Mouse (Mus musculus) midbrain, embryonic 16.5 days (tissue): ENCODE measurements around the gene Prr36. TPM values are rescaled to one million over a fixed set of nuclear protein-coding genes. Genes with fewer than 3 reads are reported as not detected.

Source experiments
- ATAC-seq: fragments of 200-750 bp; cut with Nextera tagmentation; 2 replicates; pipeline ENCODE4 v1.8.0; 2017; ENCODE audit warnings: moderate TSS enrichment
- H3K27ac ChIP-seq: fragments of 300-500 bp; sonication (generic); 2 replicates; pipeline ENCODE4 v1.5.1; 2014; ENCODE audit warnings: mild to moderate bottlenecking, low read length, mixed read lengths
- H3K27me3 ChIP-seq: fragments of 300-500 bp; sonication (generic); 2 replicates; pipeline ENCODE4 v1.6.1; 2014; ENCODE audit warnings: low read depth, low read length, mixed read lengths; ENCODE audit not compliant: control insufficient read depth, insufficient read depth
- H3K36me3 ChIP-seq: fragments of 300-500 bp; sonication (generic); 2 replicates; pipeline ENCODE4 v1.6.1; 2014; ENCODE audit warnings: mild to moderate bottlenecking, low read length, moderate library complexity, mixed read lengths; ENCODE audit not compliant: control insufficient read depth, insufficient read depth
- H3K4me1 ChIP-seq: fragments of 300-500 bp; sonication (generic); 2 replicates; pipeline ENCODE4 v1.6.1; 2014; ENCODE audit warnings: mild to moderate bottlenecking, low read length, mixed read lengths; ENCODE audit not compliant: control insufficient read depth, insufficient read depth
- H3K4me2 ChIP-seq: fragments of 300-500 bp; sonication (generic); 2 replicates; pipeline ENCODE4 v1.6.1; 2014; ENCODE audit warnings: mild to moderate bottlenecking, low read length, mixed read lengths
- H3K4me3 ChIP-seq: fragments of 300-500 bp; sonication (generic); 2 replicates; pipeline ENCODE4 v1.5.1; 2014; ENCODE audit warnings: low read depth, mild to moderate bottlenecking, low read length, moderate library complexity, mixed read lengths
- H3K9ac ChIP-seq: fragments of 300-500 bp; sonication (generic); 2 replicates; pipeline ENCODE4 v1.6.1; 2014; ENCODE audit warnings: low read depth, low read length, mixed read lengths
- H3K9me3 ChIP-seq: fragments of 300-500 bp; sonication (generic); replicated peaks from 2 replicates; pipeline ENCODE4 v1.6.1; 2014; ENCODE audit warnings: mild to moderate bottlenecking, low read length, mixed read lengths; ENCODE audit not compliant: control insufficient read depth, poor library complexity, severe bottlenecking
- WGBS: fragments of 180-500 bp; shearing (Covaris S2); extraction: QIAGEN DNeasy Blood & Tissue Kit; methylation state at CpG from one replicate; pipeline ENCODE4 v1.1.7; 2014; 5-methylcytosine and 5-hydroxymethylcytosine counted together
- polyA plus RNA-seq: library from polyadenylated mRNA; unstranded; fragments of >200 nt; fragmentation: Nextera tagmentation; extraction: Ambion mirVana; gene quantifications from 2 replicates; pipeline ENCODE4 v1.2.1, GENCODE M21; 2015

The Prr36 gene
- polyA plus RNA-seq, 1 experiment from 2014 or later, result 51.2 TPM

- peaks cover 32% of the 10 kb centered on the region for H3K36me3 ChIP-seq
- H3K4me2 ChIP-seq, result no peak overlapping the region
- H3K4me3 ChIP-seq, result no peak overlapping the region
- no peak overlapping the region for H3K9ac ChIP-seq
- H3K27ac ChIP-seq, result peak overlapping the region; percentile 76
- ATAC-seq, result peak; percentile 43
- WGBS, result 35% methylated on average over 5 of the region's 5 CpGs
- peaks cover 5% of the 10 kb centered on the region for H3K4me1 ChIP-seq
- no peaks in the 10 kb centered on the region for H3K9me3 ChIP-seq
- H3K27me3 ChIP-seq, result no peaks in the 10 kb centered on the region
Measured at GRCm38 (mm10) chr8:4192305-4192704, 25.0 kb downstream of the Prr36 start.

DNA sequence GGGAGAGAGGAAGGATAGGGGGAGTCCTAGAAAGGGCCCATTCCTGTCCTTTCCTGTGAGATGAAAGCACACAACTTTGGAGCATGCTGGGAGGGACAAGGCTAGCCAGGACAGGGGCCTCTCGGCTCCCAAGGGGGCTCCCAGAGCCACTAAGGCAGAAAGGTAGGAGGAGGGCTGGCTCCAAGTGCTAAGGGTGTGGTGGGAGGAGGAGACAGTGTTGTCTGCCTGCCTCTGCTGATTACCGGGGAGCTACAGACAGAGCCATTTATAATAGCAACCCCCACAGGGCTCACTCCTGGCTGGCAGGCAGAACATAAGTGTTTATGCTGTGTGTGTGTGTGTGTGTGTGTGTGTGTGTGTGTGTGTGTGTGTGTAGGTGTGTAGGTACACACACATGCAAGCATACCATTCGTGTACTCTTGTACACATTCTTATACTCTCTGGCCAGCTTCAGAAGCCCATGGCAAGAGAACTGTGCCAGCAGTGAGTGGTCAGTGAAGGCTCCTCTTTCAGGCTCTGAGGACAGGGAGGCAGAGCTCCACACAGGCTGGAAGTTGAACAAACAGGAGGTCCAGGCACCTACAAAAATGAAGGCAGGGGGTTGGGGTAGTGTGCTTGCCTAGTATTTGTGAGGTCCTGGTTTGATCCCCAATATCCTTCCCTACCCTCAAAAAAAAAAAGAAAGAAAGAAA is 28.1 kb downstream of the Prr36 start:
- ATAC-seq, result no peak
- Histone ChIP-seq H3K9me3 (no peaks in the 10 kb centered on the region), H3K9ac (no peak overlapping the region), H3K4me2 (no peak overlapping the region), H3K36me3 (peaks cover 42% of the 10 kb centered on the region), H3K4me3 (no peak overlapping the region), H3K27ac (no peak overlapping the region), H3K27me3 (no peaks in the 10 kb centered on the region), H3K4me1 (peaks cover 5% of the 10 kb centered on the region)
- WGBS, result 33% methylated on average over 3 of the region's 3 CpGs

DNA sequence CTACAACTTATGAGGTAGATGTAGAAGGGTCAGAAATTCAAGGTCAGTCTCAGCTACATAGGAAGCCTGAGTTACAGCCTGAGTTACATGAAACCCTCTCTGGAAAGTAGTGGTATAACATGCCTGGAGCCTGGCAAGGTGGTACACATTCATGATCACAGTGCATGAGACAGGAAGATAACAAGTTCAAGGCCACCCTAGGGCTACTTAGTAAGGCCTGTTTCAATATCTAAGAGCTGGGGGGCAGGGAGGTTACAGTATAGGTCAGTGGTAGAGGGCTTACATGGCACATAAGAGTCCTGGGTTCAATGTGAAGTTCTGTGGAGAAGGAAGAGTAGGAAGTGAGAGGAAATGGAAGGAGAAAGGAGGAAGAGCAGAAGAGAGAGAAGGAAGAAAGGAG is 28.7 kb downstream of the Prr36 start:
- Histone ChIP-seq H3K4me3 (no peak overlapping the region), H3K27me3 (no peaks in the 10 kb centered on the region), H3K9me3 (no peaks in the 10 kb centered on the region), H3K27ac (no peak overlapping the region), H3K9ac (no peak overlapping the region), H3K4me1 (peaks cover 5% of the 10 kb centered on the region), H3K4me2 (no peak overlapping the region), H3K36me3 (peaks cover 40% of the 10 kb centered on the region)
- ATAC-seq, result no peak

- Histone ChIP-seq H3K27me3 (no peaks in the 10 kb centered on the region), H3K9ac (no peak overlapping the region), H3K4me2 (no peak overlapping the region), H3K36me3 (peaks cover 33% of the 10 kb centered on the region), H3K4me3 (no peak overlapping the region), H3K4me1 (no peaks in the 10 kb centered on the region), H3K9me3 (no peaks in the 10 kb centered on the region), H3K27ac (no peak overlapping the region)
- 90% methylated on average over 2 of the region's 2 CpGs for WGBS
- no peak for ATAC-seq
Measured at GRCm38 (mm10) chr8:4186151-4186550, 31.1 kb downstream of the Prr36 start.

GRCm38 (mm10) chr8:4183409-4183808 is 33.9 kb downstream of the Prr36 start:
- Histone ChIP-seq H3K36me3 (peaks cover 30% of the 10 kb centered on the region), H3K4me3 (no peak overlapping the region), H3K9me3 (no peaks in the 10 kb centered on the region), H3K27ac (no peak overlapping the region), H3K4me2 (no peak overlapping the region), H3K9ac (no peak overlapping the region), H3K4me1 (no peaks in the 10 kb centered on the region), H3K27me3 (no peaks in the 10 kb centered on the region)
- WGBS, result 78% methylated on average over 8 of the region's 8 CpGs
- no peak for ATAC-seq

DNA sequence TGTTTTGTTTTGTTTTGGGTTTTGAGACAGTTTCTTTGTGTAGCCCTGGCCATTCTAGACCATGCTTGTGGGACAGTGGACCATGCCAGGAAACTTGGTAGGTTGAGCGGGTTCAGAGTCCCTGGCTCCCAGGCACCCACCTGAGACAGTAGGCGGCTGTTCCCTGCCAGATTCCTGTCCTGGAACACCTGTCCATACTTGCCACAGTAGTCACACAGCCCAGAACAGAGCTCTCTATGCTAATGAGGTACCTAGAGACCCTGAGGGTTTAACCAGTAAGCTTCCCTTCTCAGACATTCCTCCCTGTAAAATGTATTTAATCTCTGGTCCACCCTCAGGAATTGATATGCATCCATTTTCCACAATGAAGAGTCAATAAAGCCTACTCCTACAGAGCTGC is 43.2 kb downstream of the Prr36 start:
- Histone ChIP-seq H3K36me3 (peaks cover 8% of the 10 kb centered on the region), H3K27me3 (no peaks in the 10 kb centered on the region), H3K9ac (no peak overlapping the region), H3K27ac (no peak overlapping the region), H3K4me2 (no peak overlapping the region), H3K4me1 (peaks cover 21% of the 10 kb centered on the region), H3K4me3 (no peak overlapping the region), H3K9me3 (no peaks in the 10 kb centered on the region)
- 72% methylated on average over 2 of the region's 2 CpGs for WGBS
- no peak for ATAC-seq

- Histone ChIP-seq H3K4me2 (no peak overlapping the region), H3K9ac (no peak overlapping the region), H3K36me3 (peaks cover 8% of the 10 kb centered on the region; the same call in 1 of the 2 replicates), H3K27me3 (no peaks in the 10 kb centered on the region), H3K4me1 (peaks cover 36% of the 10 kb centered on the region), H3K9me3 (no peaks in the 10 kb centered on the region), H3K27ac (no peak overlapping the region), H3K4me3 (no peak overlapping the region)
- ATAC-seq, result no peak
- 75% methylated on average over 3 of the region's 3 CpGs for WGBS
Measured at GRCm38 (mm10) chr8:4172486-4172885, 44.8 kb downstream of the Prr36 start.

GRCm38 (mm10) chr8:4167918-4168317 is 49.3 kb downstream of the Prr36 start:
- Histone ChIP-seq H3K27me3 (no peaks in the 10 kb centered on the region), H3K9me3 (no peaks in the 10 kb centered on the region), H3K4me2 (peak overlapping the region; percentile 78), H3K4me1 (peaks cover 45% of the 10 kb centered on the region), H3K36me3 (no peaks in the 10 kb centered on the region), H3K4me3 (peak overlapping the region; percentile 96; the same call in 1 of the 2 replicates), H3K9ac (no peak overlapping the region), H3K27ac (no peak overlapping the region)
- 93% methylated on average over 1 of the region's 1 CpGs for WGBS
- no peak for ATAC-seq

- H3K27ac ChIP-seq, result peak overlapping the region; percentile 81
- peak overlapping the region; percentile 96 for H3K9ac ChIP-seq
- H3K36me3 ChIP-seq, result no peaks in the 10 kb centered on the region
- peak; percentile 1 for ATAC-seq
- H3K4me3 ChIP-seq, result peak overlapping the region; percentile 96
- H3K9me3 ChIP-seq, result no peaks in the 10 kb centered on the region
- H3K27me3 ChIP-seq, result no peaks in the 10 kb centered on the region
- peaks cover 45% of the 10 kb centered on the region for H3K4me1 ChIP-seq
- WGBS, result 4% methylated on average over 10 of the region's 10 CpGs
- peak overlapping the region; percentile 78 for H3K4me2 ChIP-seq
Measured at GRCm38 (mm10) chr8:4166881-4167525, 50.3 kb downstream of the Prr36 start.
